Mouse (Mus musculus): ENCODE results near the gene Ptpro.

The Ptpro gene

DNA sequence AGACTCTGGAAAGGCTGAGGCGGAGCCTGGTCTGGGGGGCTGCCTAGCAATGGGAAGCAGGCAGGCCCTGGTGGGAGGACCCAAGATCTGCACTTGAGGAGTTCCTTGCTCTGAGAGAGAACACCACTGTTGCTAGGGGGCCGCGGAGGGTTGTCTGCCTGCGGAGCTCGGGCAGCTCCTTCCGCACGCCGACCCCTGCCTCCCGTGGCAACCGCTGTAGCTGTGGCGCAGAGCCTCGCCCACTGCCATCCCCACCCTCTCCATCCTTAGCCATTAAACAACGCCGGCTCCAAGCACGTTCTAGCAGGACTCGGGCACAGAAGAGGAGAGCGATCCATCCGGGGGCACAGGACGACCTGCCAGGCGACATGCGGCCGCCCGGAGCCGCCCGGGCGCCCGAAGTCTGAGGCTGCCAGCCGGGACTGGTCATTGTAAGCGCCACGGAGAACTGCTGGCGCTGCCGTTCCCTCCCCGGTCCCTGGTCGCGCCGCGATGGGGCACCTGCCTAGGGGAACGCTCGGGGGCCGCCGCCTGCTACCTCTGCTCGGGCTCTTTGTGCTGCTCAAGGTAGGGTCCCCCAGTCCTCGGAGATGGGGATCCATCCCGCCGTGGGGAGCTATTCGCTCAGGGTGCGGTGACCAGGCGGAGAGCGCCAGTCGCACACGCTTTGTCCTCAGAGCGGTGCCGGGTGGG, at the start of gene Ptpro:
Ptpro (plus strand) TSS at position 126 of the 693 bp plus-strand sequence.
- DNase-seq (ENCODE audit: low read depth, low spot score): peak; percentile 78

DNA sequence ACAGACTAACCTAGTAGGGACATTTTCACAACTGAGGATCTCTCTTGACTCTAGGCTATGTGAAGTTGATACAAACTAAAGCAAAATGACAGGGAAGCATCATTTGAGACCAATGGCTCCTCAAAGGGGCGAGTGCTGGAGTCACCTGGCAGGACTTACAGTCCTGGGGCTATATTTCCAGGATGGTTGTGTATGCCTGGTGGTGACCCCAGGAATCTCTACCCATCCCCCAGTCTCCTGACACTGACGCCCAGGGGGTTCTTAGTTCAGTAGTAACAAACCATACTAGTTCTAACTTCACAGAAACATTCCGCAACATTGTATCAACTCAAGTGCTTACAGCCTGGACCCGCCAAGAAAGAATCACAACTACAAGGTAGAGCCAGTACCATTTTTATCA, 49.5 kb upstream of the Ptpro start:
- DNase-seq (ENCODE audit: low read depth, low spot score): no peak

DNA sequence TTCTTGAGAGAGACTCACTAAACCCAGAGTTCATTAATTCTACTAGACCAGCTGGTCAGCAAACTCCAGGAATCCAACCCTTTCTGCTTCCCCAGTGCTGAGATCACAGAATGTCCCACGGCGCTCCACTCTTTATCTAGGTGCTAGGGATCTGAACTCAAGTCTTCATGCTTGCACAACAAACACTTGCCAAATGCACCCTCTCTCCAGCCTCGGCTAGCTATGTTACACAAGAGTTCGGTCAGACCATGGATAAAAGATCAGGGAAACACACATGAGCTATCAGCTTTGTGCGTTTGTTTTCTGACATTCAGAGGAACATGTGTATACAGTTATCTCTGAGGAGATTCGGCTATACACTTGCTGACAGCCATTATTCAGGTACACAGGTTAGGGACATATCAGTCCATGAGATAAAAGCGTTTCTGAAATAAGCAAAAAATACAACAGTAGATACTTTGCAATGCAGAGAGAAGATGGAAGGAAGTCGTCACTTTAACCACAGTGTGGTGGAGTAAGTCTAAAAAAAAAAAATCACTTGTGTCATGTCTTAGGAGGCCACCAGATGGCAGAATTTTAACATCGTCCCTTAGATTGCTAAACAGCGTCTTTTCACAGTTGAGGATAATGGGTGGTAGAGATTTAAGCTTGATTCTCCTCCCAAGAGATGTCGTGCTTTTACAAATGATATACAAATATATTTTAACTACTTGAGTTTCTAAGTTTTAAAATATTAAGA, 46.3 kb upstream of the Ptpro start:
- peak; percentile 24 for DNase-seq (ENCODE audit: low read depth, low spot score)

DNA sequence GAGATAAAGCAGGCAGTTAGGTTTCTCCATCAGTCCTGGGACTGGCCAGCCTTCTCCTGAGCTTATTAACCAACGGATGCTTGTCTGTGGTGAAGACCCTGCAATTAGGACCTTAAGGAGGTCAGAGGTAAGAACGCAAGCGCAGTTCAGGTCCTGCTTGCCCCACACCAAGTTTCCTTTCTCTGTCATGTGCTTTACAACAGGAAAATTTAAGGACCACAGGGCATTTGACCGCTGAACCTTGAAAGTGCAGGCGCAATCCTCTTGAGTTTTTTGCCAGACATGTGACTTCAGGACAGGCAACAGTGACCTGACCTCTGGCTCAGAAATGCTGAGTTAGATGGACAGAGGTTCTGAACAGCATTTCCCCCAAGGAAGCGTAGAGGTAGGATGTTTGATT, 45.0 kb upstream of the Ptpro start:
- no peak for DNase-seq (ENCODE audit: low read depth, low spot score)

DNA sequence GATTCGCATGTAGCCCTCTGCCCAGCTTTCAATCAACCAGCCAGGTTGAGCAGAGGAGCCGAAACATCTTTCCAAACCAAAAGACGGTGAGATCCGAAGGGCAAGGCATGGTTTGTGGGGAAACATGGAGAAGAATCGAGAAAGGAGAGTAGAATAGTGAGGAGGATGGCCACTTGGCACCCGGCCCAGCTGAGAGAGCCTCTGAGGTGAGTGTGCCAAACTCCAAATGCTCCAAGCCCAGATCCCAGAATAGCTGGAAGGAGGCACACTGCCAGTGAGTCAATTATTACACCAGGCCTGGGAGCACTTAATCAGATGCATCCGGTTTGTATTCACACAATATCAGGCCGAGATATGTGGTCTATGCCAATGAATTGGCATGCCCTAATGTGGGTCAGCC, 42.1 kb upstream of the Ptpro start:
- DNase-seq (ENCODE audit: low read depth, low spot score): no peak

DNA sequence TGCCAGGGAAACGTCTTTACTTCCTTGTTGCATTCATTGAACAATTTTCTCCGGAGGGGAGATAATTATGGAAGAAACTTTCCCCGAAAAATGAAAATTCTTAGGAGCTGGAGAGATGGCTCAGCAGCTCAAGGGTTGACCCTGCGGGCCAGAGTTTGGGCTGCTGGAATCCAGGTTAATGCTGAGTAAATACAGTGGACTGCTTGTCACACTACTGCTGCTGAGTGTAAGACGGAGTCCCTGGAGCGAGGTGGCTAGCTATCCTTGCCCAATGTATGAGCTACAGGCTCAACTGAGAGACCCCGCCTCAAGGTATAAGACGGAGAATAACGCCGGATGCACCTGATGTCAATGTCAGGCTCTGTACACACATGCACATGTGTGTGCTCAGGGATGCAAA, 41.1 kb upstream of the Ptpro start:
- DNase-seq (ENCODE audit: low read depth, low spot score): no peak

DNA sequence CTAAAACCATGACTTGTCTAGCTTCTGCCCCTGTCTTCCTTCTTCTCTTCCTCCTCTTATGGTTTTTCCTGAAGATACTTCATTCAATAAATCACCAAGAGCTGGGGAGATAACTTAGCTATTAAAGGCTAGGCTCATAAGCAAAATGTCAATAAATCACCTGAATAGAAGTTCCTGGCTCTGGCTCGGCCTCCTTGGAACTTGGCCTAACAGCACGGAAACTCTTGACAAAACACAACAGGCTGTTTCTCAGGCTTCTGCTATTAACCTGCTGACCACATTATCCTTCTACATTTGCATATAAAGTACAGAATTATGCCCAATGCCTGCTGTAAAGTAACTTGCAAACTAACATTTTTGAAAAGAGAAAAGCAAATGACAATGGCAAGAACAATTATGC, 40.7 kb upstream of the Ptpro start:
- DNase-seq (ENCODE audit: low read depth, low spot score): no peak

DNA sequence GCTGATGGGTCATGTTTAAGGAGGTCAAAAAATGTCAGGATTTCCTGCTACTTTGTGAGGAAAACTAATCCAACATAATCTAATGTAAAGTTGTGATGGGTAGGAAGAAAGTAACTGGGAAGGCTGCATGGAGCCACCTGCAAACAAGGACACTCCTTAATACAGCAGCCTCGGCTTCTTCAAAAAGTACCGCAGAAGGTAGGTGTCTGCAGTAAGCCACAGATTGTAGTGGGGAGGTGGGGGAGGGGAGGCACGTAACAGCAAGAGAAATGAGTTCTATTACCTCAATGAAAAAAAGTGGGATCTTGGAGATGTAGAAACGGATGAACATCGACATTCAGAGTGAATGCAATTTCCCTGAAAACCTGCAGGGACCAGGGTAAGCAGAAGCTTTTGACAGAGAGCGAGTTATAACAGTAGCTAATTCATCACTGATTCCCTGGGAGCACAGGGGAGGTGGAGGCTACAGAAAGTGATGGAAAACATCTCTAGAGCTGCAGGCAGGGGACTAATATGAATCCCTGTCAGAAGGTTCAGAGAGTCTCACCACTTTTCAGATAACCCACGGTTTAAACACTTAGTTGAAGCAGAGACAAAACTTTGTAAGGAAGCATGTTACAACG, 34.2 kb upstream of the Ptpro start:
- DNase-seq (ENCODE audit: low read depth, low spot score): no peak

DNA sequence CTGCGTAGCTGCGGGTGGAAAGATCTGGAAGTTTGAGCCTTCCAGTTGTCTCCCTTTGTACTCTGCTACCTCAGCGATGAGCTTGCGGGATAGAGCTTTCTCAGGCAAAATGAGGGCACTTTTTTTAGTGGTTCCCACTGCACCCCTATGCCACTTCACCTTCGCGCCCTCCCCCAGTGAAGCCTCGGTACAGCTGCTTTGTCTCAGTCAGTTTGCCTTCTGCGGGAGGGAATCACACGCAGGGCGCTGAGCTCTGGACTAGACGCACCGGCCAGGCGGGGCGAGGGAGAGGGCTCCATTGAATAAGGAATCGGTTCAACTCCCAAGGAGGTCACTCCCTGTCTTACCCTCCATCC, 746 bp downstream of the Ptpro start:
- DNase-seq (ENCODE audit: low read depth, low spot score): peak; percentile 38

DNA sequence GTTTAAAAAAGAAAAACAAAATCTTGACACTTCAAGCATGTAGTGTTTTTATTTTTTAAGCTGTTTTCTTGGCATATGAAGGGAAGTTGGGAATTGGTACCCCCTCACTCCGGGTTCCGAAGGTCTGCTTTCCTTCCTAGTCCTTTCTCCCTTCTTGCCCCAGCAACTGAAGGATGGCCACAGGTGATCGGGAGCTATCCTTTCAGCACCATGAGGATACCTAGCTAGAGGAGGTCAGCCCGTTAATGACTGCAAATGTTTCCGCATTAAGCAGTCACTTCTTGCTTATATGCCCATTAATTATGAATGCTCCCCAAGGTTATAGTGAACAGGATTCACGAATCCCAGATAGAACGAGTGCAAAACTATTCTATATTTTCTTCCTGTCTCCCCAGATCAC, 1.3 kb downstream of the Ptpro start:
- DNase-seq (ENCODE audit: low read depth, low spot score): peak; percentile 47

DNA sequence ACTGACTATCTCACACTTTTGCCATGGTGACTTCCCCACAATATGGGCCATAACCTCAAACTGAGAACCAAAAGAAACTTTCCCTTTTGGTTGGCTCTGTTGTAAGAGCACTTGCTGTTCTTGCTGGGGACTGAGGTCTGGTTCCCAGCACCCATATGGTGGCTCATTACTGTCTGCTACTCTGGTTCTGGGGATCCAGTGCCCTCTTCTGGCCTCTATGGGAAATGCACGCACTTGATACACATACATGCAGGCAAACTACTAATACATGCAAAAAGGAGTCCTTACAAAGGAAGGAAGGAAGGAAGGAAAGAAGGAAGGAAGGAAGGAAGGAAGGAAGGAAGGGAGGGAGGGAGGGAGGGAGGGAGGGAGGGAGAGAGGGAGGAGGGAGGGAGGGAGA, 8.9 kb downstream of the Ptpro start:
- DNase-seq (ENCODE audit: low read depth, low spot score): peak; percentile 61

DNA sequence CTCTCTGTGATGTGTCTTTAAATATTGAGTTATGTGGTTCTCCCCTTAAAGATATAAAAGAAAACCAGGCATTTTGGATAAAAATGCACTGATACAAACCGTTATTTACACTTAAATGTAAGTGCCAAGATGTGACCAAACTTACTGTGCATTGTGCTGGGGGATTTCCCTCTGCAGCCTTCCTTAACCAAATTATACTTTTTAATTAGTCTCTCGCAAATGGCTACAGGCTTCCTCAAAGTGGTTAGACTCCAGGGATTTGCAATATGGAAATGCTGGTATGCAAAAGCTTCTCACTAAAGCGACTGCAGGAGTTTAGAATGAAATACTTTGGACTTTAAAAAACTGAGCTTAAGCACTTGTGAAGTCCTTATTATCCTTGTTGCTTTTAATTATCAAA, 10.0 kb downstream of the Ptpro start:
- DNase-seq (ENCODE audit: low read depth, low spot score): no peak

DNA sequence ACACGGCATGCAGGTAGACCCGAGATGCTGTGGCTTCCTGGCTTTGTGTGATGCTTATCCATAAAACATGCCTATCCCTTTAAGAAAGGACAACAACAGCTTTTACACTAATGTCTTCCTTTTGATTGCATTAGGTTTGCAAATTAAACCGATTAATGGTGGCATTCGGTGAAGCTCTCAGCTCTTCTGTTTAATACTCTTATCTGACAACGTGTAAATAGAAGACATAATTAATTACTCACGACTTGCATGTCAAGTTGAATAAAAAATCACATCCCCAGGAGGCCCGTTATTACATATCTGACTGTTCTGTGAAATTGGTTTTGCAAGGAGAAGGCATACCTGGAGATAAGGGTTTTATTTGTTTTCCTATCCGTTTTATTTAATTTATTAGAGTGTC, 15.9 kb downstream of the Ptpro start:
- no peak for DNase-seq (ENCODE audit: low read depth, low spot score)

DNA sequence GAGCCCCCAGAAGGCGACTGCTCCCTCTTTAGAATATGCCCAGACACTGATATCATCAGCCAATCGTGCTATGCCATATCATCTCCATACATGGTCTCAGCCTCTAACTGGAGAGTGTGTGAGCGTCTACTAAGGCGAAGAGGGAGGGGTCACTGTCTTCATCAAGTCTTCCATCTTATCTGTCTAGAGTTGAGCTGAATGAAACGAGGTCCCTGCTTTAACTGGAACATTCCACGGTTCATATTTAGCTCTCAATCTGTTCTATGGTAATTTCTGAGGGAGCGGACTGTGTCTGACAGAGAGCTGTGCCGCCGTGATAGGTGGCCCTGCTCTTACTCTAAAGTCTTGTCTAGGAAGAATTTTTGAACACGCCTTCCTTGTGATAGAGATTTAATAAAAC, 16.5 kb downstream of the Ptpro start:
- no peak for DNase-seq (ENCODE audit: low read depth, low spot score)

DNA sequence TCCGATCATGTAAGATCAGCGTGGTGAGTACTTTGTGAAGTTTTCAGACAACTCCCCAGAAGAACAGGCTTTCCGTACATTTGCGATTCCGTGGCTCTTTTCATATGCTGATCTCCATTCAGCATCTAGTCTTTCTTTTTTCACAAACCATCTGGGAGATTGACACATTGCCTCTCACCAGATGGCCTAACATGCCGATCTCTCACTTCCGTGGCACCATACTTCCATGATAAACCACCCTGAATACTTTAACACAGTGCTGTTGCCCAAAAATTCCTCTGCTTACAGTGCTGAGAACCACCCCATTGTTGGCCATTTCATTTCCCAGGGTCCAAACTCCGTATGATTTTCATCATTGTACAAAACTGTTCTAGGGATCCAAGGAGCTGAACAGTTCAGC, 20.4 kb downstream of the Ptpro start:
- DNase-seq (ENCODE audit: low read depth, low spot score): peak; percentile 19

DNA sequence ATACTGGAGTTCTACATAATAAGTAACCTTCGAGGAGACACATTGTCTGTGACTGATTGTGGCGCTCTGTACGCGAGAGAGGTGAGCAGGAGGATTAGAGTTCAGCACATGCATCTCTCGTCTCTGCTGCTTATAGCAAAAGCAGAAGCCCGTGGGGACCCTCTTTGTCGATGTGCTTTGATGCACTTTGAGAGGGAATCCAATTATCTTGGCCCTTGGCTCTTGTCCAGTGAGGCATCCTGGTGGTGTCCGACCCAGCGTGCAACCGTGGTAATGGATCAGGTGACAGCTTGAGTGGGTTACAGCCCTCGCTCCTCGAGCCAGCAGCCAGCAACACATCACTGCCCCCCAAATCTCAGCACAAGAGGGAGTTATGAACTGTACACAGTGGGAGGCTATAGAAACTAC, 25.5 kb downstream of the Ptpro start:
- DNase-seq (ENCODE audit: low read depth, low spot score): no peak

DNA sequence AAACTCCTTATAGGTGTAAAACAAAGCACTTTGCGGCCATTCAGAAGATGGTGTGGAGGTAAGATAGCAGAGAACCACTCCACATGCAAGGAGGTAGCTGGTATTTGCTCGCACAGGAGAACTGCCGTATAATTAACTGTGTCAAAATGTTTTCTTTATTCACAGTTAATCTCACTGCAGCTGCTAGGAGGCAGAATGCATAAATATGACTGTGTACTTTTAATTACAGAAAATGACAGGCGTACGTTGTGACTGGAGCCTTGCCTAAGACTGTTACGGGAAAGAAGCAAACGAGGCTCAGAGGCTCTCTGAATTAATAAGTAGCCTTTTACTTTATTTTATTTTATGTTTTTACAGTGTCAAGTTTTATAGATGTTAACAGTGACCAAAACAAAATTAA, 27.5 kb downstream of the Ptpro start:
- DNase-seq (ENCODE audit: low read depth, low spot score): no peak

DNA sequence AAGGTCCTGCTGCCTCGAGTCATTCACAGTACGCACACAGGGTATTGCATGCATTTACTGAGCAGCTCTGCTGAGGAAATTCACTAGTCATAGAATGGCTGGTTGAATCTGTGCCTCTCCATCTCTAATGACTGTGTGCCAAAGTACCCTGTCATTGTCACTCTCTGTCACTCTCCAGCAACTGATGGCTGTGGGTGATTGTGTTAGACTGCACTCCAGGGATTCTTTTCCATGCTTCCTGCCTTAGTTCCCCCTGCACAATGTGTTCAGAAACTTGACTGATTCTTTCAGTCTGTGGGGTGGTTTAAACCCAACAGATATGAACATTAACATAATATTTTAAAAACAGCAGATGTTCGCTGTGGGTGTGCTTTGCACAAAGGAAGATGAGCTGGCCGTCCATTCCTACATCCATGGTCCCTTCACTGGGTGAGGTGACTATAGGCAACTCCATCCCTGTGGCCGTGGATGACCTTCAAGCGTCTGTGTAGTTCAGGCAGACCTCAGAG, 29.5 kb downstream of the Ptpro start:
- DNase-seq (ENCODE audit: low read depth, low spot score): no peak

DNA sequence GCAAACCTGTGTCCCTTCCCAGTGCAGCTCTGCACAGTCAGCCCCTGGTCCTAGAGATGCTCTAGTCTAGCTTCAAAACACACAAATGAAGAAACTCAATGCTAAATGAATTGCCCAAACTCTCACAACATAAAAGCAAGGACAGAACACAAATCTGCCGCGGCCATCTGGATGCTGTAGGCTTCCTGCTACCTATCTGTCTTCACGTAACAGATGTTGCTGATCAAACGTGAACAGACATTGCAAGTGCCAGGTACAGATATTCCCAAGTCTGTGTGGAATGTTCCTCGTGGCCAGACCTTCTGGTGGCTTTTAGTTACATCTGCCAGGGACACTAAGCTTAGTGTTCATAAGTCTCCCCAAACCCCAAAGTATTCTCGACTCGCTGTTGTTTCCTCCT, 29.9 kb downstream of the Ptpro start:
- DNase-seq (ENCODE audit: low read depth, low spot score): no peak

DNA sequence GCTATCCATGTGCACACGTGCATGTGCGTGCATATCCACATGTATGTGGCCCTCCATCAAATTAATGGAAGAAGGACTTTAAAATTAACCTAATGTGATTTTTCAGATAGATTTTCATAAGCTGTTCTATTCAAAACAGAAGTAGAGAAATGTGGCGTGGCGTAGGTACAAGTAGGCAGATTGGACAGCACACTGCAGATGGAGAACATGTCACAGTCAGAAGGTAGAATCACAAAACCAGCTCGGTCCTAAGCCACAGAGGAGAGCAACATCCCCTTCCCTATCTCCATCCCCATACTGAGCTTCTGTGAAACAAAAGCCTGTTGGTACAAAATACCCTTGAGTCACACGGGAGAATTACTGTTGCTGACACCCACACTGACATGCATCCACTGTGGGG, 34.3 kb downstream of the Ptpro start:
- DNase-seq (ENCODE audit: low read depth, low spot score): no peak

DNA sequence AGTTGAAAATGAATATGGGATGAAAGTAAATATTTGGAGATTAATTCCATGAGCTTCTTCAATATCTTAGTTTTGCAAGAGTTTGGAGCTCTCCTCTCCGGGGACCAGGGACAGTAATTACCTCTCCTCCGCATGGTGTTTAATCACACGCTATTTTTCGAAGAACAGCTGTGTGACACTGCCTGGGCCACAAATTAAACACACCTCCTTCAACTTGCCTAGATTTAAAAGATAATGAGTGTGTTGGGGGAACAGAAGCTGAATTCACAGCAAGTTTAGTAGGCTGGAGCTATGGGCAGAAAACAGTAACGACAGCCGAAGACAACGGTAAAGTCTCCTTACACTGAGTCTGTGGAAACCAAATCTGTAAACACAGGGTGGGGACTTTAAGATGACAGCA, 35.7 kb downstream of the Ptpro start:
- DNase-seq (ENCODE audit: low read depth, low spot score): no peak

DNA sequence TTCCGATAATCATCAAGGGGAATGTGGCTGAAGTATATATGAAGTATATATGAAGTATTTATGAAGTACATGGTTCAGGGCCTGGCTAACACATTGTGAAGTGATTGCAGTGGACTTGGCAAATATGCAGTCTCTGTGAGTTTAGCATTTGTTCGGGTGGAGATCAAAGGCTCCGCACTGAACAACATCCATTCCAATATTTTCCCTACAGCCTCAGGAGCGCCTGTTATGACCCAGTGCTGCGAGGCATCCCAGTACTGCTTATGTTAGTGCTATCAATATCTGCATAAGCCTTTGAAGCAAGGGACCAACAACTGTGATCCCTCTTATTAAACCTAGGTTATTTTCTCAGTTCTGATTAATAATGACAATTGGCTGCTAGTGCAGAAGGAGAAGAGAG, 36.1 kb downstream of the Ptpro start:
- DNase-seq (ENCODE audit: low read depth, low spot score): no peak

DNA sequence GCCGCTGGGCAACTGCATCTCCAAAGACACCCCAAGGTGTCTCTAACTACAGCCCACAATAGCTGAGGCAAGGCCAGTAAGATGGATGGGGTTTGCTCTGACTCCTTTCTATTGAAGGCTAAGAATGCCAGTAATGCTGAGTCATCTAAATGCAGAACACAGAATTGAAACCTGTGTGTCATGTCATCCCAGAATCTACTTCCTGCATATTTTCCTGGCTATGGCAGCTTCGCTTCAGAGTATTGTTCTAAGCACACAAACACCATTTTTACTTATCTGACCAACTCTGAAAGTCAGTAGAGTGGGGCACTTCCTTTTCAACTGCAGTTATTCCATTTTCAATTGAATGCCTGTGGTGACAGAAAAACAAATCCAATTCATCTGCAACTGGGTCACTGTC, 40.3 kb downstream of the Ptpro start:
- DNase-seq (ENCODE audit: low read depth, low spot score): no peak

Data from R1 (cell line).